Mouse (Mus musculus): Measurements from ENCODE around the gene Zfp950. TPM values are rescaled to one million over a fixed set of nuclear protein-coding genes. Genes with fewer than 3 reads are reported as not detected.

The Zfp950 gene
- polyA plus RNA-seq, 1 experiment from 2014 or later: 56.7 TPM

GRCm38 (mm10) chr19:61009266-61009665 is 131.4 kb downstream of the Zfp950 start:
- 93% methylated on average over 2 of the region's 2 CpGs for WGBS
- Histone ChIP-seq H3K9ac (no peak overlapping the region), H3K4me1 (no peaks in the 10 kb centered on the region), H3K27ac (no peak overlapping the region), H3K36me3 (no peaks in the 10 kb centered on the region), H3K9me3 (no peaks in the 10 kb centered on the region), H3K27me3 (no peaks in the 10 kb centered on the region), H3K4me2 (no peak overlapping the region), H3K4me3 (no peak overlapping the region)
- no peak for ATAC-seq (ENCODE audit: insufficient number of reproducible peaks, insufficient read depth, low FRiP score, low TSS enrichment, low read depth)

Other genes starting within 250 kb of the Zfp950 start
- 0.29 TPM in 1 of 2 replicates, not detected in the other for gene Gm7102, start 35.5 kb upstream of the Zfp950 start, polyA plus RNA-seq (2015; fragmentation: Nextera tagmentation; extraction: Ambion mirVana)
- not detected in 2 replicates for gene Gm6020, start 43.0 kb upstream of the Zfp950 start, polyA plus RNA-seq (2015; fragmentation: Nextera tagmentation; extraction: Ambion mirVana)
- 36.7 and 40.4 TPM in 2 replicates for gene Csf2ra, start 87.6 kb upstream of the Zfp950 start, polyA plus RNA-seq (2015; fragmentation: Nextera tagmentation; extraction: Ambion mirVana)
- gene Gm21060, start 156.2 kb upstream of the Zfp950 start, polyA plus RNA-seq (2015; fragmentation: Nextera tagmentation; extraction: Ambion mirVana): not detected in 2 replicates